ENCODE assay signal across 35 mouse cellular contexts in genomic region chr12:115883719-115884118, GRCm38 (mm10).
"Had no signal": no experiment of that assay in that cellular context is flagged by ENCODE, and none has a peak within 500 bp of the region (broad histone marks: within the 10 kb centered on the region; RNA-seq: fewer than 3 reads in every experiment).

No protein-coding gene starts in this region.

- H3K9me3 ChIP-seq: intestine, embryonic 15.5 days; kidney, embryonic 15.5 days had no signal

- DNase-seq: heart, postnatal 10 days; heart, postnatal 14 days; heart, postnatal 36 days; heart, postnatal 4 days; kidney, adult 11 months; kidney, adult 18-20 months; kidney, adult 2 months; kidney, adult 8-10 months; kidney, adult 9 months; kidney, postnatal 10 days; kidney, postnatal 14 days; kidney, postnatal 25 days; kidney, postnatal 36 days; kidney, postnatal 4 days; layer of hippocampus, adult 9-11 months; layer of hippocampus, postnatal 36 days had no signal

- H3K36me3 ChIP-seq: heart, embryonic 10.5 days; heart, embryonic 13.5 days; heart, embryonic 15.5 days; hindbrain, embryonic 10.5 days; hindbrain, embryonic 12.5 days; hindbrain, embryonic 13.5 days; hindbrain, embryonic 15.5 days; intestine, embryonic 15.5 days; kidney, embryonic 15.5 days had no signal

- H3K4me2 ChIP-seq: heart, embryonic 11.5 days; heart, embryonic 13.5 days; heart, embryonic 15.5 days; hindbrain, embryonic 12.5 days; hindbrain, embryonic 13.5 days; hindbrain, embryonic 14.5 days; hindbrain, embryonic 15.5 days; intestine, embryonic 15.5 days; kidney, embryonic 15.5 days had no signal

- ATAC-seq: hindbrain, embryonic 16.5 days; hindbrain, postnatal 0 days; inflammation-experienced regulatory T-cells, adult 6 months; intestine, embryonic 15.5 days; intestine, embryonic 16.5 days; intestine, postnatal 0 days had no signal

- H3K27ac ChIP-seq: heart, embryonic 10.5 days; heart, embryonic 13.5 days; heart, embryonic 15.5 days; hindbrain, embryonic 10.5 days; hindbrain, embryonic 12.5 days; hindbrain, embryonic 13.5 days; hindbrain, embryonic 14.5 days; hindbrain, embryonic 15.5 days; hindbrain, postnatal 0 days; intestine, embryonic 15.5 days; kidney, embryonic 15.5 days; kidney, postnatal 0 days; layer of hippocampus, adult 2 months; left cerebral cortex, adult 2 months had no signal

- H3K9ac ChIP-seq: heart, embryonic 13.5 days; heart, embryonic 15.5 days; hindbrain, embryonic 12.5 days; hindbrain, embryonic 13.5 days; hindbrain, embryonic 14.5 days; hindbrain, embryonic 15.5 days; intestine, embryonic 15.5 days; kidney, embryonic 15.5 days had no signal

- H3K27me3 ChIP-seq: heart, embryonic 13.5 days; heart, embryonic 15.5 days; hindbrain, embryonic 12.5 days; hindbrain, embryonic 13.5 days; hindbrain, embryonic 15.5 days; intestine, embryonic 15.5 days; kidney, embryonic 15.5 days had no signal

- H3K4me1 ChIP-seq: heart, embryonic 10.5 days; heart, embryonic 13.5 days; heart, embryonic 15.5 days; hindbrain, embryonic 10.5 days; hindbrain, embryonic 12.5 days; hindbrain, embryonic 13.5 days; hindbrain, embryonic 15.5 days; intestine, embryonic 15.5 days; kidney, embryonic 15.5 days had no signal

- H3K4me3 ChIP-seq: heart, embryonic 10.5 days; heart, embryonic 13.5 days; heart, embryonic 15.5 days; hindbrain, embryonic 10.5 days; hindbrain, embryonic 12.5 days; hindbrain, embryonic 13.5 days; hindbrain, embryonic 15.5 days; intestine, embryonic 15.5 days; kidney, embryonic 15.5 days; layer of hippocampus, adult 2 months; left cerebral cortex, adult 2 months had no signal
